Mouse (Mus musculus) spleen, postnatal 36 days (tissue): ENCODE data around the gene Cela2a.

ENCODE experiments used
- DNase-seq, 2 experiments: peaks; one replicate each; pipeline ENCODE4 v3.0.0; 2022; ENCODE audit warnings: low spot score in 2 of 2, mixed read lengths in 1 of 2

The Cela2a gene

GRCm38 (mm10) chr4:141766668-141767352 is 59.1 kb downstream of the Cela2a start:
- DNase-seq = no peak

GRCm38 (mm10) chr4:141766316-141766667 is 59.7 kb downstream of the Cela2a start:
- DNase-seq = peak; percentile 60 to 66

GRCm38 (mm10) chr4:141765008-141765407 is 61.0 kb downstream of the Cela2a start:
- DNase-seq = no peak
